Mouse (Mus musculus): ENCODE measurements around the gene Pmpcb. TPM values are rescaled to one million over a fixed set of nuclear protein-coding genes. Genes with fewer than 3 reads are reported as not detected.

Gene Pmpcb
- polyA plus RNA-seq, 2 experiments, result 34.2 to 47.9 TPM

DNA sequence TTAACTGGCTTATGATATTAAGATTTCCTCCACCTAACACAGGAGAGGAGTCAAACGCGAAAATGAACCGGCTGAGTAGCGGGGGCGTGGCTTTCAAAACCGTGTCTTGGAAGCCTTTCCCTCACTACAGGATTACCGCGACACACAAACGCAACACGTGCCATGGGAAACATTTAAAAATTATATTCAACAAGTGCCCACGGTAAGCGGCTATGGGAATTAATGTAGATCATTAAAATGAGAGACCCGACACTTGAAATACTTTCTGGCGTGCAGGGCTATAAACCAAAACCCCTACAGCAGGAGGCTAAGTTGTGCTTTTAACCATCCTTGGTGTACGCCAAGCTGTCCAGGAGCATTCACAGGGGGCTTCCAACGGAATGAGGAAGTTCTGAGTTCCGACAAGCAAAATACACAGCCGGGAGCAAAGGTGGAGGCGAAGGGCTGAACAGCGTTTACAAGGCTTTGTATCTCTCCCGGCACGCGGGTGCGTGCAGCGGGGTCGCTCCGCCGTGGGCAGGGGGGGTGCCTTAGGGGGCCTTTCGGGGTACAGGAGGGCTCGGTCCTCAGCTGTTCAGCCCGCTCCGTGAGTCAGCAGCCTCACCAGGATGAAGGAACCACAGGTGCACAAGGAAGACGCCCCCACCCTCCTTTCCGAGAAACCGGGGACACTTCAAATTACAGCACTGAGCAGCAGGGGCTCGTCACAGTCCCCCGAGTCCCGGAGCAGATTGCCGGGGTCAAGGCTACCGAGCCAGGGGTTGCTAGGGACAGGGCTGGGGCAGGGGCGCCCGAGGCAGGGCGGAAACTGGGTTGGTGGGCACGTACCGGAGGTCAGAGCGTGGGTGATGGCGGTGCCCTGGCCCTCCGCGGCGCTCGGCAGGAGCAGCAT, 47.5 kb downstream of the Pmpcb start:
- peak overlapping the region; percentile 93 for H3K4me2 ChIP-seq (ENCODE audit: low read depth)
- no peak for TF ChIP-seq EP300 (IDR thresholded peaks at IDR 0.05; ENCODE audit: low read depth)
- DNase-seq (ENCODE audit: low read depth in 3 of 3, low spot score in 3 of 3), result peak in 1 of 3 experiments; percentile 35
- no peaks in the 10 kb centered on the region for H3K27me3 ChIP-seq (ENCODE audit: control insufficient read depth, insufficient read depth, low read length)
- no peaks in the 10 kb centered on the region for H3K9me3 ChIP-seq (ENCODE audit: control insufficient read depth, low read length)
- H3K27ac ChIP-seq, result no peak overlapping the region
- peaks cover 10 to 15% of the 10 kb centered on the region in 2 experiments for H3K4me1 ChIP-seq (replicated peaks; ENCODE audit: control insufficient read depth in 2 of 2, insufficient read depth in 2 of 2, low read length in 1 of 2)
- H3K36me3 ChIP-seq (replicated peaks; ENCODE audit: control insufficient read depth, insufficient read depth, low read depth), result peaks cover 26% of the 10 kb centered on the region
- under 1% methylated on average over 51 of the region's 51 CpGs for WGBS (ENCODE audit: insufficient replicate concordance)
- H3K9ac ChIP-seq (replicated peaks), result peak overlapping the region; percentile 69
- peak; percentile 22 for ATAC-seq (ENCODE audit: insufficient read depth)
- peak overlapping the region; percentile 66 to 75 for H3K4me3 ChIP-seq (ENCODE audit: insufficient read depth in 1 of 2, low read depth in 2 of 2, low read length in 2 of 2)

DNA sequence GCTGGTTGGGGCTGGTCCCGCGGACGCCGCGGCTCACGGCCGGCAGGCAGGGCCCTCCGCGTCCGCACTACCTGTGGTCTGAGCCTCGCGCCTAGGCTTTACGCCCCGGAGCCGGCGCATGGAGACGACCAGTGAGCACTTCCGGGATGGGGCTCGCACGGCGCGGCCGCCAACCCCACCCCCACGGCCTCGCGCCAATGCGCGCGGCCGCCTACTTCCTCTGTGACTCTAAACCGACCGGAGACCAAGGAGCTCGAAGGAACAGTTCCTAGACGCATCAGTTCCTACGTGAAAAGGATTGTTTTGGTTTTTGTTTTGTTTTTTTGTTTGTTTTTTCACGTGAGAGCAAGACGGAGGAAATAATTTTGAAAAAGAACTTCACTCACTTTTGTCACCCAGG, 48.1 kb downstream of the Pmpcb start, which contains the start of the genes Dnajc2 and Psmc2:
Dnajc2 (minus strand) TSS at position 199 of the 400 bp plus-strand sequence.
Psmc2 (plus strand) TSS at position 231 of the 400 bp plus-strand sequence.
- Histone ChIP-seq H3K9me3 (ENCODE audit: control insufficient read depth, low read length) (no peaks in the 10 kb centered on the region), H3K4me1 (replicated peaks; ENCODE audit: control insufficient read depth in 2 of 2, insufficient read depth in 2 of 2, low read length in 1 of 2) (peaks cover 10 to 15% of the 10 kb centered on the region in 2 experiments), H3K4me2 (ENCODE audit: low read depth) (peak within 1 kb of the TSS; percentile 93), H3K4me3 (ENCODE audit: insufficient read depth in 1 of 2, low read depth in 2 of 2, low read length in 2 of 2) (peak within 1 kb of the TSS; percentile 66 to 90), H3K27ac (peak within 1 kb of the TSS; percentile 89), H3K9ac (replicated peaks) (peak within 1 kb of the TSS; percentile 92), H3K27me3 (ENCODE audit: control insufficient read depth, insufficient read depth, low read length) (no peaks in the 10 kb centered on the region), H3K36me3 (replicated peaks; ENCODE audit: control insufficient read depth, insufficient read depth, low read depth) (peaks cover 24% of the 10 kb centered on the region)
- peak; percentile 84 to 86 (median 85) for DNase-seq (ENCODE audit: low read depth in 3 of 3, low spot score in 3 of 3)
- peak; percentile 90 for ATAC-seq (ENCODE audit: insufficient read depth)
- WGBS (ENCODE audit: insufficient replicate concordance), result under 1% methylated on average over 31 of the region's 37 CpGs
- TF ChIP-seq EP300 (IDR thresholded peaks at IDR 0.05; ENCODE audit: low read depth) (no peak), CTCF (IDR thresholded peaks at IDR 0.05; ENCODE audit: low read depth) (no peak)

GRCm38 (mm10) chr5:21785776-21786175, 48.8 kb downstream of the Pmpcb start:
- peaks cover 21% of the 10 kb centered on the region for H3K36me3 ChIP-seq (replicated peaks; ENCODE audit: control insufficient read depth, insufficient read depth, low read depth)
- peak overlapping the region; percentile 89 for H3K27ac ChIP-seq
- no peak for DNase-seq (ENCODE audit: low read depth in 3 of 3, low spot score in 3 of 3)
- H3K4me3 ChIP-seq (ENCODE audit: insufficient read depth in 1 of 2, low read depth in 2 of 2, low read length in 2 of 2), result peak overlapping the region in 1 of 2 experiments; percentile 29; a peak in 2 of 4 replicates
- H3K4me2 ChIP-seq (ENCODE audit: low read depth), result peak overlapping the region; percentile 93
- H3K9me3 ChIP-seq (ENCODE audit: control insufficient read depth, low read length), result no peaks in the 10 kb centered on the region
- peaks cover 10 to 15% of the 10 kb centered on the region in 2 experiments for H3K4me1 ChIP-seq (replicated peaks; ENCODE audit: control insufficient read depth in 2 of 2, insufficient read depth in 2 of 2, low read length in 1 of 2)
- H3K9ac ChIP-seq (replicated peaks), result no peak overlapping the region
- H3K27me3 ChIP-seq (ENCODE audit: control insufficient read depth, insufficient read depth, low read length), result no peaks in the 10 kb centered on the region
- ATAC-seq (ENCODE audit: insufficient read depth), result no peak
- 69% methylated on average over 7 of the region's 7 CpGs for WGBS (ENCODE audit: insufficient replicate concordance)
- TF ChIP-seq EP300 (IDR thresholded peaks at IDR 0.05; ENCODE audit: low read depth), result no peak
- TF ChIP-seq CTCF (IDR thresholded peaks at IDR 0.05; ENCODE audit: low read depth), result no peak

- H3K27ac ChIP-seq, result peak overlapping the region; percentile 89
- peak overlapping the region; percentile 90 to 94 for H3K4me3 ChIP-seq (ENCODE audit: insufficient read depth in 1 of 2, low read depth in 2 of 2, low read length in 2 of 2)
- H3K4me1 ChIP-seq (replicated peaks; ENCODE audit: control insufficient read depth in 2 of 2, insufficient read depth in 2 of 2, low read length in 1 of 2), result peaks cover 10 to 15% of the 10 kb centered on the region in 2 experiments
- peak; percentile 83 for ATAC-seq (ENCODE audit: insufficient read depth)
- peaks cover 17% of the 10 kb centered on the region for H3K36me3 ChIP-seq (replicated peaks; ENCODE audit: control insufficient read depth, insufficient read depth, low read depth)
- peak overlapping the region; percentile 93 for H3K4me2 ChIP-seq (ENCODE audit: low read depth)
- TF ChIP-seq CTCF (IDR thresholded peaks at IDR 0.05; ENCODE audit: low read depth) (no peak), EP300 (IDR thresholded peaks at IDR 0.05; ENCODE audit: low read depth) (no peak)
- peak; percentile 88 to 91 (median 90) for DNase-seq (ENCODE audit: low read depth in 3 of 3, low spot score in 3 of 3)
- peak overlapping the region; percentile 92 for H3K9ac ChIP-seq (replicated peaks)
- H3K9me3 ChIP-seq (ENCODE audit: control insufficient read depth, low read length), result no peaks in the 10 kb centered on the region
- H3K27me3 ChIP-seq (ENCODE audit: control insufficient read depth, insufficient read depth, low read length), result no peaks in the 10 kb centered on the region
- 2% methylated on average over 51 of the region's 51 CpGs for WGBS (ENCODE audit: insufficient replicate concordance)
Measured at GRCm38 (mm10) chr5:21786258-21787185, 49.6 kb downstream of the Pmpcb start.
